In genomic region chr5:67043932-67044331, GRCm38 (mm10) we compare ENCODE assay signal across 35 mouse cellular contexts. TPM values are rescaled to one million over a fixed set of nuclear protein-coding genes. Genes with fewer than 3 reads are reported as not detected.
"Had no signal": no experiment of that assay in that cellular context is flagged by ENCODE, and none has a peak within 500 bp of the region (broad histone marks: within the 10 kb centered on the region; RNA-seq: fewer than 3 reads in every experiment).

No protein-coding gene starts in this region.

- H3K27ac ChIP-seq: gastrocnemius, adult 2 months; heart, adult 2 months; heart, embryonic 13.5 days; heart, embryonic 15.5 days; hindbrain, embryonic 10.5 days; hindbrain, embryonic 12.5 days; hindbrain, embryonic 14.5 days; intestine, embryonic 15.5 days; layer of hippocampus, adult 2 months; left cerebral cortex, adult 2 months; limb, embryonic 13.5 days; limb, embryonic 15.5 days; liver, embryonic 12.5 days; liver, embryonic 14.5 days had no signal

- H3K4me2 ChIP-seq: heart, embryonic 11.5 days; heart, embryonic 13.5 days; heart, embryonic 15.5 days; hindbrain, embryonic 12.5 days; hindbrain, embryonic 14.5 days; intestine, embryonic 15.5 days; limb, embryonic 13.5 days; limb, embryonic 15.5 days; liver, embryonic 12.5 days had no signal

- DNase-seq: gastrocnemius, adult 2 months; gastrocnemius, postnatal 10 days; gastrocnemius, postnatal 25 days; heart, adult 2 months; heart, postnatal 4 days; kidney, adult 18-20 months; kidney, adult 8-10 months; kidney, postnatal 10 days; kidney, postnatal 25 days; kidney, postnatal 4 days had no signal

- H3K36me3 ChIP-seq: heart, embryonic 13.5 days; heart, embryonic 15.5 days; intestine, embryonic 15.5 days; liver, embryonic 12.5 days had no signal

- H3K27me3 ChIP-seq: heart, embryonic 15.5 days; intestine, embryonic 15.5 days; limb, embryonic 13.5 days; limb, embryonic 15.5 days; liver, embryonic 12.5 days had no signal

- H3K9me3 ChIP-seq: heart, embryonic 13.5 days; heart, embryonic 15.5 days; hindbrain, embryonic 10.5 days; hindbrain, embryonic 12.5 days; intestine, embryonic 15.5 days; limb, embryonic 13.5 days; limb, embryonic 15.5 days; liver, embryonic 12.5 days had no signal

- ATAC-seq: hindbrain, embryonic 16.5 days; inflammation-experienced regulatory T-cells, adult 6 months; intestine, embryonic 15.5 days; intestine, postnatal 0 days; liver, embryonic 12.5 days had no signal

- H3K4me1 ChIP-seq: heart, embryonic 13.5 days; heart, embryonic 15.5 days; hindbrain, embryonic 10.5 days; hindbrain, embryonic 12.5 days; intestine, embryonic 15.5 days; limb, embryonic 13.5 days; limb, embryonic 15.5 days; liver, embryonic 12.5 days had no signal

- H3K9ac ChIP-seq: heart, embryonic 13.5 days; heart, embryonic 15.5 days; hindbrain, embryonic 12.5 days; hindbrain, embryonic 14.5 days; intestine, embryonic 15.5 days; limb, embryonic 13.5 days; limb, embryonic 15.5 days; liver, embryonic 12.5 days; liver, embryonic 14.5 days had no signal

- H3K4me3 ChIP-seq: gastrocnemius, adult 2 months; heart, adult 2 months; heart, embryonic 13.5 days; heart, embryonic 15.5 days; hindbrain, embryonic 10.5 days; hindbrain, embryonic 12.5 days; intestine, embryonic 15.5 days; layer of hippocampus, adult 2 months; left cerebral cortex, adult 2 months; limb, embryonic 13.5 days; limb, embryonic 15.5 days; liver, embryonic 12.5 days had no signal

RNA-seq across cellular contexts. Expression of gene Phox2b, which starts 55.2 kb away (rescaled TPM):
- total RNA-seq: gastrocnemius, adult 2 months; gastrocnemius, postnatal 10 days; gastrocnemius, postnatal 25 days; granulocyte monocyte progenitor cell, adult 5-6 weeks; heart, adult 2 months; heart, postnatal 25 days; layer of hippocampus, adult 2 months; layer of hippocampus, postnatal 10 days; layer of hippocampus, postnatal 25 days; left cerebral cortex, adult 2 months; left cerebral cortex, postnatal 14 days; left cerebral cortex, postnatal 36 days; liver, adult 2 months had no signal
- polyA plus RNA-seq: heart, postnatal 0 days; kidney, embryonic 14.5 days; liver, adult 2 months had no signal
